Mouse (Mus musculus): Measurements from ENCODE around the gene Tmem102.

GRCm38 (mm10) chr11:69828832-69829231, 23.4 kb upstream of the Tmem102 start:
- TF ChIP-seq CTCF (IDR thresholded peaks at IDR 0.05) (no peak), EP300 (IDR thresholded peaks at IDR 0.05) (no peak)
